Mouse (Mus musculus) c-Kit-positive CD71-negative TER-119-negative erythroid progenitor cells, embryonic 14.5 days (primary cell): ENCODE measurements around the gene Slc11a1.

Experiments
- DNase-seq: peaks from one replicate; pipeline ENCODE4 v3.0.0-alpha.2; 2013; ENCODE audit warnings: low read depth

Slc11a1 gene

DNA sequence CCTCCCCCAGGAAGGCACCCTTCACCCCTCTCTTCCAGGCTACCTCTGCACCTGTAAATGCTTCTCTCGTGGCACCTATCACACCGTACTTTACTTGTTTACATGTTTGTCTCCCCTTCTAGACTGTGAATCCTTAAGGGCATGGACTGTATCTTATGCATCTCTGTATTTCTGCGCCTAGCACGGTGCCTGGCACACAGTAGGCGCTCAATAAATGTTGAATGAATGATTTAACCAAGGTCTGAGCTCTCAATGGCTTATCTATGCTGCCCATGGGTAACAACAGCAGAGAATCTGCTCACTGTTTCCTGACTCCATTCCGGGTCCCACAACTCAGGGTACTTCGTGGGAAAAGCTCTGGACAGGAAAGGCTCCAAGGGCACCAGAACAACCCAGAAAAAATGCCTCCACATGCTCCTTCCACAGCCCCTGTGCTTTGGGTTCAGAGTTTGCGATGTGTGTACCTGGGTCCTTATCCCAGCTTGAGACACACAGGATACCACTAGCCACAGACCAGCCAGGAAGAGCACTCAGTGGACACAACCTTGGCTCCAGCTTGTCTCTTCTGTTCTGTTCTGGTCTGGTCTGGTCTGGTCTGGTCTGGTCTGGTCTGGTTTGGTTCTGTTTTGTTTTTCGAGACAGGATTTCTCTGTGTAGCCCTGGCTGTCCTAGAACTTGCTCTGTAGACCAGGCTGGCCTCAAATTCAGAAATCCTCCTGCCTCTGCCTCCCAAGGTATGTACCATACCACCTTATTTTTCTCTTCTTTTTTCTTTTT, 21.4 kb upstream of the Slc11a1 start:
- DNase-seq = no peak

- DNase-seq = no peak
Measured at GRCm38 (mm10) chr1:74357531-74357930, 17.5 kb upstream of the Slc11a1 start.

DNA sequence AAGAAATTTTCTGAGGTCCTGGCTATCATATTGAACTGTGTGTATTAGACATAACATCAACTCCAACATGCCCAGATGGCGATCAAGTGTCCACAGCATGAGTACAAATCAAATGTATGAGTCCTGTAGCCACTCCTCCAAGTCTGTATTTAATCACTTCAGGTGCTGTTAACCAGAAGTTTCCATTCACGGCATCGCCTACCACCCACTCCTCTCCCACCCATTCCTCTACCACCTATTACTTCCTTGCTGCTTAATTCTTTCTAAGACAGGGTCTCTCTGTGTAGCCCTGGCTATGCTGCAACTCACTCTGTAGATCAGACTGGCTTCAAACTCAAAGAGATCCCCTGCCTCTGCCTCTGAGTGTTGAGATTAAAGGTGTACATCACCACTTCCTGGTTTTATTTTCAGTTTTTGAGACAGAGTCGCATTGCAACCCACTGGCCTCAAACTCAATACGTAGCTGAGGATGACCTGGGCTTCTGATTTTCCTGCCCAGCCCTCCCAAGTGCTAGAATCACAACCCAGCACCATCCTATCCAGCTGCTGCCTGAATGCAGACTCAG, 15.0 kb upstream of the Slc11a1 start:
- DNase-seq = no peak

DNA sequence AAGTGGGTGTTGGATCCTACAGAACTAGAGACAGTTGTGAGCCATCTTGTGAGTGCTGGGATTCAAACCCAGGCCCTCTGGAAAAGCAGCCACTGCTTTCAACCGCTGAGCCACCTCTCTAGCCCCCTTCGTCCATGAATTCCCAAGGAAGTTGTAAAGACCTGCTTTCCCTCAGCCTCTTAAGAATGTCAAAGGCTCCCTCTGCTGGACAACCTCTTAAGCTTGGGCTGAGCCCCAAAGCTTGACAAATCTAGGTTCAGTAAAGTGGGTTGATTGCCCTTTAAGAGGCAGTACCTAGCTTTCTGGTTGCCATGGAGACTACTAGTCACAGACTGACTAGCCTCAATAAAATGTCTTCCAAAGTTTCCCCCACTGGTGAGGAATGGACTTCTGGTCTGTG, 13.2 kb upstream of the Slc11a1 start, which contains the start of gene Catip:
TSS of gene Catip (plus strand) at position 297 of the 400 bp plus-strand sequence.
- peak; percentile 63 for DNase-seq

DNA sequence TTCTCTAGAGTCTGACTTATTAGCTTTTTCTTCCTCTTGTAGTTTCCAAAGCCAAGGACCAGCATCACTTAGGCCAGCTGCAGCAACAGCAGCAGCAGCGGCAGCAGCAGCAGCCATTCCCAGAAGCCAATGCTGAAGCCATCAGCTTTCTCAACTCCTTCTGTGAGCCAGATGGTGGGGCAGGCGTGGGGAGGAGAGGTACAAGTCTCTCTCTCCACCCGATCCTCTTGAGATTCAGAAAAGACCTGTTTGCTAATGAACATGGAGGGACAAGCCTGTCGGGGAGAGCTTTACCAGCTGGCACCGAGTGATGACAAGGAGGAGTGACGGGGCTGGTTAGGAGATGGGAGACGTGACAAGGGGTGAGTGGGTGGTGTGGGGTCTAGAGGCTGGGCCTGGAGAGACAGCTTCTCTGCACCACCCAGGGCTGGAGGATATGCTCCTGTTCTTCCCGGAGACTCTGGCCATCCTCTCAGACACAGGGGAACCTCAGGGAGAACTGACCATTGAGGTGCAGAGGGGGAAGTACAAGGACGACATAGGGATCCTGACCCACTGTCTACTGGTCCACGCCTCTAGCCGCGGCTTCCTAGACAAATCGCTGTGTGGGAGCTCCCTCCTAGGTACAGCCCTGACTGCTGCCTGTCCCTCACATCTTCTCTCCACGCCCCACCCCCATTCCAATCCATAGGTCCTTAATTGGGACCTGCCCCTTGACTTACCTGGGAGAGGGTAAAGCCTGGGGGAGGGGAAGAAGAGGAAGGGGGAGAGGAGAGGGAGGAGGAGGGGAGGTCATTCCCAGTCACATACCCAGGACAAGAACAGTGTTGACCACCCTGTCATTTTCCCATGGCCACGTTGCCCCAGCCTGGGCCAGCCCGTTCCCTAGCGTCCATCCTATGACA, 12.4 kb upstream of the Slc11a1 start:
- no peak for DNase-seq

DNA sequence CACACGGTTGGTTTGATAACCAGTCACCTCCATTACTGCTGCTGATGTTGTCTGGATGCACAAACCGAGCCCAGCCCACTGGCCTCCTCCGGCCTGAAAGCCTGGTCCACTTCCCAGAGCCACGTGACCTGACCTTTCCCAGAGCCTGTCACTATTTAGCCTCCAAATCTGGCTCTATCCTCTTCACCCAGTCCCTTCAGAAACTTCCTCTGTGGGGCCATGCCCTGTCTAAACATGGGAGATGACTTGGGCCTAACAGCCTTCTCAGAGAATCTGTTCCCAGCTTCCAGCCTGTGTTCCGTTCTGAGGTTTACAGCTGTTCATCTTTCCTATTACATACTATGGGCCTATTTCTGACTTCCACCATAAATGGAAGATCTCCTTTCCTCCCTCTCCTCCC, 11.6 kb upstream of the Slc11a1 start:
- no peak for DNase-seq

DNA sequence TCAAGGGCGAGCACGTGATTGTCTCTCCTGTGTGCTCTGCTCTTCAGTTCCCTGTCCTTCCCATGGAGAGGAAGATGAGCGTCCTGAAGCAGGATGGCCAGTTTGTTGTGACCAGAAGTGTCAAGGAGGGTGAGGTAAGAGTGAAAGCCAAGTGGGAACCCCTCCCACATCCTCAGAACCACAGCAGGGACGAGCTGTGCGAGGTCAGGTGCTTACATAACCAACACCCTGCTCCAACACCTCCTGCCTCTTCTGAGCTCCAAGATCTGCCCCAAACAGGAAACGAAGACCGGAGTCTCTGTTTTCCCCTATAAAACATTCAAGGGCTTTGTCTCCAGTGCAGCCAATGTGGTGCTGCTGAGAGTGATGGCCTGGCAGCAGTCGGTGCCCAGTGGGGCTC, 10.7 kb upstream of the Slc11a1 start:
- DNase-seq = no peak

DNA sequence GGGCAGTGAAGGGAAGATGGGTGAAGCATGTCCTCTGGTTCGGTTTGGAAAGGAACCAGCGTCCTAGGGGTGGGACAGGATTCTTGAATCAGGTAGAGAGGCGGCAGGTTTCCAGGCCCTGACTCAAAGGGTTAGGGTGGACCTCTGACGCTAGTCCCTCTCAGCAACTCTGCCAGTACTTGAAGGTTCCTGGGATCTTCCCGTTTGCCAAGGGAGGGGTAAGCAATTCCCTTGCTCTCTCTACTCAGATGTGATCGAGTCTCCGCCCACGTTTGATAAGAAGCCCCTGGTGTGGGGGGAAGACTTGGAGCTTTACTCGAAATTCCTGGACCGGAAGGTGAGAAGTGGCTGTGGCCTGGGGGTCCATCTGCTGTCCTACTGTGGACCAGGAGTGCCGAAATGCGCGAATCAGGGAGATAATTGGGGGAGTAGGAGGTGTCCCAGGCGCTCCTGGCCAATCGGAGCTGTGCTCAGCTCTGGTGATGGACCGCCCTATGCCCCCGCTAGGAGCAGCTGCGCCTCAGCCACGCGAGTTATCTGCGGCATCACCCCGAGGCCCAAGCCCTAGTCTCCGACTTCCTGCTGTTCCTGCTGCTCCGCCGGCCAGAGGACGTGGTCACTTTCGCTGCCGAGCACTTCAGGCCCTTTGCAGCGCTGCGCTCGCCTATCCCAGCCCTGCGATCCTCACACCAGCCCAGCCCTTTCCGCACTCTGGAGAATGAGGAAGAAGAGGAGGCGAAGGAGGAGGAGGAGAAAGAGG, 6.9 kb upstream of the Slc11a1 start:
- no peak for DNase-seq

- no peak for DNase-seq
Measured at GRCm38 (mm10) chr1:74370040-74370439, 5.0 kb upstream of the Slc11a1 start.

DNA sequence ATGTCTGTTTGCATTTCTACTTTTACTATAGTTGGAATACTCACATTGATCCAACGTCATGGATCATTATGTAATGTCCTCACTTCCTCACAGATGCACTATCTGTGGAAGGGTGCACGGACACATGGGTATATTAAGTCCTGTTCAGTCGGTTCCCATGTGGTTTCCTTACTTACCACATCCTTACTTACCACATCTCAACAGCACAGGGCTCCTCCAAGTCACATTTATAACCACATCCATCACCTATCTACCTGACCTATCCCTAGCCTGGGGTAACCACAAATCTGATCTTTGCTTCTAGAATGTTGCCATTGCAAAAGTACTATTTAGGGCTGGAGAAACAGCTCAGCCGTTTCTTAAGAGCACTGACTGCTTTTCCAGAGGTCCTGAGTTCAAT, 1.6 kb upstream of the Slc11a1 start:
- no peak for DNase-seq

DNA sequence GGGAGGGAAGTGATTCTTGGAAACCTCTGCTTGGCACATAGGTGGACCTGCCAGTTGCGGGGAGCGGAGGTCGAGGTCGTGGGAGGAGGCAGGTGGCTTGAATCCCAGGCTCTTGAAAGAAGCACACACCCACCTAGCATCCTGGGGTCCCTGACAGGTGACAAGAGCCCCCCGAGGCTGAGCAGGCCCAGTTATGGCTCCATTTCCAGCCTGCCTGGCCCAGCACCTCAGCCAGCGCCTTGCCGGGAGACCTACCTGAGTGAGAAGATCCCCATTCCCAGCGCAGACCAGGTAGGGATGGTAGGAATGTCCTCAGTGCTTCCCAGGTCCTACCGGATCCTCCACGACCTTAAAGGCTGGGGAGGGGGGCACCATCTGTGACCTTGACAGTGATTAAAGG, 566 bp downstream of the Slc11a1 start:
- no peak for DNase-seq

- no peak for DNase-seq
Measured at GRCm38 (mm10) chr1:74376396-74376795, 1.4 kb downstream of the Slc11a1 start.

- DNase-seq = no peak
Measured at GRCm38 (mm10) chr1:74379058-74379504, 4.1 kb downstream of the Slc11a1 start.

DNA sequence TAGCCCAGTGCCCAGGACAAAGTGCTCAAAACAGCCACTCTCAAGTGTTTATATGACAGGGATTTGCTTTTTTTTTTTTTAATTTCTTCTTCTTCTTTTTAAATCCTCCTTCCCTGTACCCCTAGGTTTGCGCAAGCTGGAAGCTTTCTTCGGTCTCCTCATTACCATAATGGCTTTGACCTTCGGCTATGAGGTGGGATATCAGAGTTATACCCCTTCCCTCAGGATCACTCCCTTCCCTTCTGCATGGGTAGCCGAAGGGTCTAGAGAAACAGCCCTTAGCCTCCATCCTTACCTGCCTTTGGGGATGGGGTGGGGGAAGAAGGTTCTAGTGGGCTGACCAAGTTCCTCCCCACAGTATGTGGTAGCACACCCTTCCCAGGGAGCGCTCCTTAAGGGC, 5.5 kb downstream of the Slc11a1 start:
- DNase-seq = no peak

DNA sequence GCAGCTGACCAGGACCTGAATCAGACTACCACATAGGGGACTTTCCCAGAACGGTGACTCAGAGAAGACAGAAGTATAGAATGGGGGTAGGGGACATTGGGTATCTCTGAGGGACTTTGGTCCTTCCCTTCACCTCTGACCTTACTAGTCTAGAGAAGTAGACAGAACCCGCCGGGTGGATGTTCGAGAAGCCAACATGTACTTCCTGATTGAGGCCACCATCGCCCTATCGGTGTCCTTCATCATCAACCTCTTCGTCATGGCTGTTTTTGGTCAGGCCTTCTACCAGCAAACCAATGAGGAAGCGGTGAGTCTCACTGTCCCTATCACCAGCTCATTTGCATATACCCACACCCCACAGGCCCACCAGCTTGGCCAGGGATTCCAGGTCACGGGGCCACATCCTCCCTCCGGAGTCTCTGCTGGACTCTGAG, 6.6 kb downstream of the Slc11a1 start:
- DNase-seq = no peak

DNA sequence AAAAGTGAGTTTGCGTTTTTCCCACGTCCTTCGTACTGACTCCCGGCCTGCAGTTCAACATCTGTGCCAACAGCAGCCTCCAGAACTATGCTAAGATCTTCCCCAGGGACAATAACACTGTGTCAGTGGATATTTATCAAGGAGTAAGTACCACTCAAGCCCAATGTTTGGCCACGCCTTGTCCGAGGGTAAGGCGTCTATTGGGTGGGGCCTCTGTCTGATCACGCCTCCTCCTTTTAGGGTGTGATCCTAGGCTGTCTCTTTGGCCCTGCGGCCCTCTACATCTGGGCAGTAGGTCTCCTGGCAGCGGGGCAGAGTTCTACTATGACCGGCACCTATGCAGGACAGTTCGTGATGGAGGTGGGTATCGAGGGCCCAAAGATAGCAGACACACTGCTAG, 8.4 kb downstream of the Slc11a1 start:
- DNase-seq = no peak

GRCm38 (mm10) chr1:74384525-74384924, 9.5 kb downstream of the Slc11a1 start:
- no peak for DNase-seq

DNA sequence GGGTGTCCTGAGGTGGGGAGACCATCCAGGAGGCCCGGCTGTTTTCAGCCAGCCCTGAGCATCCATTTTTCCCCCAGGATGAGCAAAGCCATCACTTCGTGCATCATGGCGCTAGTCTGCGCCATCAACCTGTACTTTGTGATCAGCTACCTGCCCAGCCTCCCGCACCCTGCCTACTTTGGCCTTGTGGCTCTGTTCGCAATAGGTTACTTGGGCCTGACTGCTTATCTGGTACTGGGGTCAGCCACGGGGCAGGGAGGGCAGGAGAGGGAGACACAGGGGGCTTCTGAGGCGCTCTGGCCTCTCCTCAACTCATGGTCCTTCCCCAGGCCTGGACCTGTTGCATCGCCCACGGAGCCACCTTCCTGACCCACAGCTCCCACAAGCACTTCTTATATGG, 10.1 kb downstream of the Slc11a1 start:
- DNase-seq = no peak

DNA sequence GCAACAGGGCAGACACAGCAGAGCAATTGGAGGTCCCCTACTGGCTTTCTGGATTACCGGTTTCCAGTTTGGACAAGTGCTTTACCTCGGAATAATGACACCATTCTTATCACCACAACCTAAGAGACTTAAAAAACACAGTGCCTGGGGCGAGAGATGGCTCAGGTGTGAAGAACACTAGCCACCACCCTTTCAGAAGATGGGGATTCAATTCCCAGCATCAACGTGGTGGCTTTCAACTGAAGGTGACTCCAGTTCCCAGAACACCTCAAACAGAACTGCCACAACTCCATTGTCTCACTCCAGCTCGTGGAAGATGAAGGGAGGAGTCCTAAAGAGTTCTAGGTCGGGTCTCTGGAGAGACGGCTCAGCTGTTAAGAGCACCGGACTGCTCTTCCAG, 10.5 kb downstream of the Slc11a1 start:
- DNase-seq = no peak

DNA sequence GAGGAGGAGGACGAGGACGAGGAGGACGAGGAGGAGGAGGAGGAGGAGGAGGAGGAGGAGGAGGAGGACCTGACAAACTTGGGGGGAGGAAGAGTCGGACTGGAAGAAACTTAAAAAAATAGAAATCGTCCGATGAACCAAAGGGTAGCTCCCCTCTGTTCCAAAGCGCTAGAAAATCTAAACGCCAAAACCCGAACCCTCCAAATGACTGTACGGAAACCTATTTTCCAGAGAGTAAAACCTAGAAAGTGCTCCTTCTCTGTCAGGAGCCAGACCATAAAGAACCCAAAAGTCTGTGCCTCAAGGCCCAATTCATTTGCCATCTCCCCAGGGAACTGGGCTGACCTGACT, 11.3 kb downstream of the Slc11a1 start:
- no peak for DNase-seq

- peak; percentile 84 for DNase-seq
Measured at GRCm38 (mm10) chr1:74386714-74387385, 11.9 kb downstream of the Slc11a1 start.
